In genomic region chr6:111492166-111492565, GRCm38 (mm10) we compare ENCODE assay signal across 18 mouse cellular contexts.
DNase-seq lines count a peak whose midpoint lies in the region.
"Had no signal": no experiment of that assay in that cellular context is flagged by ENCODE, and none has a peak within 500 bp of the region (broad histone marks: within the 10 kb centered on the region; RNA-seq: fewer than 3 reads in every experiment).

No protein-coding gene starts in this region.

- DNase-seq in frontal cortex, adult 2 months (ENCODE audit: extremely low spot score in 1 of 2, low spot score in 1 of 2), result peak; percentile 19 to 47
- no peak for DNase-seq in frontal cortex, postnatal 25 days (ENCODE audit: low spot score in 2 of 2)
- DNase-seq in left cerebral cortex, postnatal 14 days (ENCODE audit: low spot score in 2 of 2), result peak; percentile 15 to 39
- no peak for DNase-seq in left cerebral cortex, postnatal 4 days
- DNase-seq in brain, adult 2 months (ENCODE audit: low read depth, low spot score), result peak; percentile 75
- DNase-seq in telencephalon, adult 2 months (ENCODE audit: low read depth, low spot score), result peak; percentile 51
- DNase-seq: adrenal gland, adult 2 months; adrenal gland, postnatal 14 days; cerebellum, adult 11-12 months; cerebellum, adult 8-10 months; cerebellum, postnatal 10 days; cerebellum, postnatal 36 days; embryo, embryonic 11 days; gastrocnemius, postnatal 10 days; gastrocnemius, postnatal 36 days; heart, adult 2 months; heart, postnatal 14 days; heart, postnatal 4 days had no signal

- intact Hi-C loops in left cerebral cortex, postnatal 14 days (cut with DNase I), result no loop called here
- intact Hi-C loops in left cerebral cortex, postnatal 4 days (cut with DNase I), result loop anchor here (5.0 kb wide), 1 partner anchor 260 kb away; no protein-coding TSS in a partner anchor

Comparison
In these comparisons a context has a peak if more than half of its experiments do, and no peak if none do; other contexts are left out.
1. DNase-seq: peak in frontal cortex, adult 2 months (2 of 2), left cerebral cortex, postnatal 14 days (2 of 2), brain, adult 2 months (single experiment) and telencephalon, adult 2 months (single experiment); none in frontal cortex, postnatal 25 days (0 of 2) and left cerebral cortex, postnatal 4 days (single experiment).